Mouse (Mus musculus) liver, adult 2 months (tissue): ENCODE measurements around the gene Hal. TPM values are rescaled to one million over a fixed set of nuclear protein-coding genes. Genes with fewer than 3 reads are reported as not detected.

Experiments used
- DNase-seq: peaks from one replicate; pipeline ENCODE4 v3.0.0-alpha.2; 2011; ENCODE audit warnings: low read depth, low spot score; ENCODE audit errors: extremely low read depth
- H3K27ac ChIP-seq: fragments of 200-500 bp; replicated peaks from 2 replicates; pipeline ENCODE4 v1.5.1; 2012; ENCODE audit warnings: low read depth, mild to moderate bottlenecking, control low read depth, inconsistent platforms, low read length; ENCODE audit not compliant: insufficient read depth
- H3K27me3 ChIP-seq: fragments of 200-500 bp; 2 replicates; pipeline ENCODE4 v1.6.1; 2012; ENCODE audit warnings: mild to moderate bottlenecking, moderate library complexity, low read length, inconsistent platforms; ENCODE audit not compliant: control insufficient read depth, insufficient read depth
- H3K36me3 ChIP-seq: fragments of 200-500 bp; 2 replicates; pipeline ENCODE4 v1.6.1; 2012; ENCODE audit warnings: low read length, inconsistent platforms; ENCODE audit not compliant: control insufficient read depth, insufficient read depth
- H3K4me1 ChIP-seq: fragments of 200-500 bp; 2 replicates; pipeline ENCODE4 v1.6.1; 2011; ENCODE audit warnings: low read length; ENCODE audit not compliant: control insufficient read depth, insufficient read depth
- H3K4me3 ChIP-seq: fragments of 200-500 bp; 2 replicates; pipeline ENCODE4 v1.5.1; 2011; ENCODE audit warnings: low read depth, mild to moderate bottlenecking, control low read depth, low read length, moderate library complexity; ENCODE audit not compliant: insufficient read depth
- H3K79me2 ChIP-seq: fragments of 200-500 bp; 2 replicates; pipeline ENCODE4 v1.6.1; 2012; ENCODE audit warnings: inconsistent platforms, mild to moderate bottlenecking, low read length, moderate library complexity; ENCODE audit not compliant: control insufficient read depth, insufficient read depth
- H3K9ac ChIP-seq: fragments of 200-500 bp; 2 replicates; pipeline ENCODE4 v1.6.1; 2012; ENCODE audit warnings: low read depth, mild to moderate bottlenecking, control low read depth, inconsistent platforms, low read length
- CTCF ChIP-seq: fragments of 200-500 bp; IDR thresholded peaks from 2 replicates; pipeline ENCODE4 v1.5.1; 2011; ENCODE audit warnings: low read depth, low read length, control low read depth
- POLR2A ChIP-seq: fragments of 200-500 bp; IDR thresholded peaks from 2 replicates; pipeline ENCODE4 v1.6.1; 2011; ENCODE audit warnings: low read length, control low read depth; ENCODE audit not compliant: insufficient read depth; ENCODE audit errors: extremely low read depth
- WGBS: fragments of 180-500 bp; shearing (Covaris S2); methylation state at CpG from one replicate; pipeline ENCODE4 v1.1.7; 2018; 5-methylcytosine and 5-hydroxymethylcytosine counted together
- polyA plus RNA-seq: library from polyadenylated mRNA; depleted of rRNA; stranded (reverse); fragments of >200 nt; gene quantifications from 2 replicates; pipeline ENCODE4 v1.2.3, GENCODE M21; 2012
- total RNA-seq: library from RNA; depleted of rRNA; stranded (reverse); fragments of >200 nt; gene quantifications from 2 replicates; pipeline ENCODE4 v1.2.3, GENCODE M21; 2014

Hal gene
- total and polyA plus RNA-seq, 2 experiments: 293 to 348 TPM

DNA sequence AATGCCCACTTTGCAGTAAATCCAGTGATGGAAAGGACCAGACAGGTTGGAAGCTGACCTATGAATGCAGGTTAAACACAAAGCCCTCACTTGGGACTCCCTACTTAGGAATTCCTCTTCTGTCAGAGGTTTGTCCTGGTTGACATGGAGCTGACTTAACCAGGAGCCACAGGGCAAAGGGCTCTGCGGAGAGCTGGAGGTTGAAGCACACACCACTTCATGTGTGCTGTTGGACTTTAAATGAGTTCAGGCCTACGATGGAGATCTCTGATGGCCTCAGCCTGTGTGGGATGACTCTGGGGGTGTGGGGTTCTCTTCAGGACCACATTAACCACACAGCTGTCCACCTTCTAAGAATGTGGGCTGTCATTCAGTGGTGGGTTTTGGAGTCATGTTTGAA lies 49.7 kb downstream of the Hal start:
- Histone ChIP-seq H3K79me2 (no peaks in the 10 kb centered on the region), H3K27ac (peak overlapping the region; percentile 83), H3K4me1 (peaks cover 20% of the 10 kb centered on the region), H3K27me3 (no peaks in the 10 kb centered on the region), H3K9ac (peak overlapping the region; percentile 39), H3K36me3 (peaks cover 4% of the 10 kb centered on the region), H3K4me3 (peak overlapping the region; percentile 26; the same call in 1 of the 2 replicates)
- DNase-seq: peak; percentile 82
- TF ChIP-seq CTCF (no peak), POLR2A (no peak)
- 23% methylated on average over 2 of the region's 2 CpGs for WGBS

GRCm38 (mm10) chr10:93538818-93539217 lies 50.2 kb downstream of the Hal start:
- WGBS: 21% methylated on average over 6 of the region's 6 CpGs
- peak; percentile 96 for DNase-seq
- H3K27ac ChIP-seq: peak overlapping the region; percentile 83
- no peaks in the 10 kb centered on the region for H3K79me2 ChIP-seq
- peak overlapping the region; percentile 25; the same call in 1 of the 2 replicates for H3K9ac ChIP-seq
- TF ChIP-seq POLR2A (no peak), CTCF (no peak)
- H3K4me1 ChIP-seq: peaks cover 24% of the 10 kb centered on the region
- H3K36me3 ChIP-seq: peaks cover 2% of the 10 kb centered on the region; the same call in 1 of the 2 replicates
- no peaks in the 10 kb centered on the region for H3K27me3 ChIP-seq
- H3K4me3 ChIP-seq: no peak overlapping the region; the same call in none of the 2 replicates

- H3K9ac ChIP-seq: peak within 1 kb of the TSS; percentile 80
- DNase-seq: peak; percentile 83
- H3K27ac ChIP-seq: peak within 1 kb of the TSS; percentile 92
- H3K36me3 ChIP-seq: peaks cover 2% of the 10 kb centered on the region; the same call in 1 of the 2 replicates
- TF ChIP-seq CTCF (peak; percentile 86), POLR2A (peak; percentile 76)
- H3K79me2 ChIP-seq: no peaks in the 10 kb centered on the region
- H3K4me1 ChIP-seq: peaks cover 26% of the 10 kb centered on the region
- no peaks in the 10 kb centered on the region for H3K27me3 ChIP-seq
- H3K4me3 ChIP-seq: peak within 1 kb of the TSS; percentile 63
- 1% methylated on average over 35 of the region's 35 CpGs for WGBS
Observed at GRCm38 (mm10) chr10:93539775-93540430, 51.3 kb downstream of the Hal start, which contains the start of gene Amdhd1. Gene Amdhd1 (minus strand): TSS chr10:93540033.

GRCm38 (mm10) chr10:93540431-93541210 lies 52.1 kb downstream of the Hal start, which contains the start of gene Ccdc38:
Gene Ccdc38 (plus strand): TSS chr10:93540632.
- 18% methylated on average over 17 of the region's 17 CpGs for WGBS
- DNase-seq: peak; percentile 91
- TF ChIP-seq CTCF: no peak
- no peaks in the 10 kb centered on the region for H3K27me3 ChIP-seq
- H3K4me1 ChIP-seq: peaks cover 23% of the 10 kb centered on the region
- H3K4me3 ChIP-seq: peak within 1 kb of the TSS; percentile 63
- peak within 1 kb of the TSS; percentile 92 for H3K27ac ChIP-seq
- peaks cover 2% of the 10 kb centered on the region; the same call in 1 of the 2 replicates for H3K36me3 ChIP-seq
- peak within 1 kb of the TSS; percentile 80 for H3K9ac ChIP-seq
- H3K79me2 ChIP-seq: no peaks in the 10 kb centered on the region

DNA sequence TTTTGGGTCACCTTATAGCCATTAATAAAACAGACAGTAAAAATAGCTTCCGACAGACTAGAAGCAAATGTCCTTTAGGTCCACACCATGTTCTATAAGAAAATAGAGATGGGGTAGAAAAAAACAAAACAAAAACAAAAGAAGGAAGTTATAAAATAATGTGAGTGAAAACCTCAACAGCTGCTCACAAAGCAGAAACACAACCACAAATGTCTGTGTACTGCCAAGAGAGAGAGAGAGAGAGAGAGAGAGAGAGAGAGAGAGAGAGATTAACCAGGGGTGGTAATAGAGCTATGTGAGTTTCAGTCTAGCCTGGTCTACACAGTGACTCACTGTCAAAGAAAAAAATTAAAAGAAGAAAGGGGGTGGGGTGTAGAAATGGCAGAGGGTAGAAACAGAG lies 53.0 kb downstream of the Hal start:
- TF ChIP-seq CTCF (no peak), POLR2A (no peak)
- Histone ChIP-seq H3K79me2 (no peaks in the 10 kb centered on the region), H3K27me3 (no peaks in the 10 kb centered on the region), H3K4me3 (no peak overlapping the region), H3K36me3 (no peaks in the 10 kb centered on the region), H3K27ac (no peak overlapping the region), H3K9ac (no peak overlapping the region), H3K4me1 (peaks cover 21% of the 10 kb centered on the region)
- WGBS: 89% methylated on average over 1 of the region's 1 CpGs
- no peak for DNase-seq
